Mouse (Mus musculus) thymus, postnatal 14 days (tissue): Measurements from ENCODE around the gene Abcc6.
A peak's percentile ranks its signal among the peaks of the same experiment; 100 is the strongest.

Experiments
- DNase-seq: peaks from one replicate; pipeline ENCODE4 v3.0.0; 2021

Gene Abcc6

DNA sequence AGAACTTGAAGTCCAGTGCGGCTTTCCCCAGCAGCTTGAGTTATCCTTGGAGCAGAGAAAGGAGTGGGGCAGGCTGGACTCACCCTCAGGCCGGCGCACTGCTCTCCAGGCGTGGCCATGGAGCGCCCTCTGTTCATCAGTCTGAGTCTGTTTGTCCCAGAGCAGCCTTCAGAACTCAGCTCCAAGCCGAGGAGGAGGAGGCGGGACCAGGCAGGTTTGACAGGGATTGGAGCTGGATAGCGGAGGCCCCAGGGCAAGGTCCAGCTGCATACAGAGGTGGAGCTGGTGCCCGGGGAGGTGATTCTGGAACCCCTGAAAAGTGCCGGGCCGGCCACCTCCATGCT, at the start of gene Abcc6:
Abcc6 (minus strand) TSS at position 158 of the 344 bp plus-strand sequence.
- DNase-seq = no peak

GRCm38 (mm10) chr7:46077675-46078074, 47.6 kb upstream of the Abcc6 start:
- no peak for DNase-seq

DNA sequence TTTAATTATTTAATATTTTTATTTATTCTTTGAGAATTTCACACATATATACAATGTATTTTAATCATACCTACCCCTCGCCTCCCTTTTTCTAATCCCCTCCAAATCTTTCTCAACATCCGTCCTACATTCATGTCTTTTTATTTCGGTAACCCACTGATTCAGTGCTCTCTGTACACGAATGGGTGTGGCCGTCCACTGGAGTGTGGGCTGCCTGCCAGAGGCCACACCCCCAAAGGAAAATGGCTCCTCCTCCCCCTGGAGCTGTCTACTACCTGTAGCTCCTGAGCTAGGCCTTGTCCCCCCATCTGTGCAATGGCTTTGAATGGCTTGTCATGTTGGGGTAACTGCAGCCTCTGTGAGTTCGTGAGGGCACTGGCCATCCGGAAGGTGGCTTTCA, 46.7 kb upstream of the Abcc6 start:
- no peak for DNase-seq

GRCm38 (mm10) chr7:46068831-46069230, 38.7 kb upstream of the Abcc6 start:
- no peak for DNase-seq

- no peak for DNase-seq
Observed at GRCm38 (mm10) chr7:46063296-46063695, 33.2 kb upstream of the Abcc6 start.

GRCm38 (mm10) chr7:46061614-46062013, 31.5 kb upstream of the Abcc6 start:
- no peak for DNase-seq

DNA sequence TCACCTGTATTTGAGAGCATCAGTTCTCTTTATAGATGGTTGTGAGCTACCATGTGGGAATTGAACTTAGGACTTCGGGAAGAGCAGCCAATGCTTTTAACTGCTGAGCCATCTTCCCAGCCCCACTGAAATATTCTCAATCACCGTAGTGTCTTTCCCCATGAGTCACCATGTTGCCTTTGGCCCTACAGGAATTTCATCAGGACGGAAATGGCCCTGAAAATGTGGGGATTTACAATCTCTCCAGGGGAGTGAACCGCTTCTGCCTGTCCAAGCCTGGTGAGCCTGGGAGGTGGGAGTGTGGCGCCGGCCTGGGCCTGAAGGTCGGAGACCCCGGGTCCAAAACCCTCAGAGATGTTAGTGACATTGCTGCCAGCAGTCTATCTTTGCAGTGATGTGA, 30.6 kb upstream of the Abcc6 start:
- DNase-seq = no peak

DNA sequence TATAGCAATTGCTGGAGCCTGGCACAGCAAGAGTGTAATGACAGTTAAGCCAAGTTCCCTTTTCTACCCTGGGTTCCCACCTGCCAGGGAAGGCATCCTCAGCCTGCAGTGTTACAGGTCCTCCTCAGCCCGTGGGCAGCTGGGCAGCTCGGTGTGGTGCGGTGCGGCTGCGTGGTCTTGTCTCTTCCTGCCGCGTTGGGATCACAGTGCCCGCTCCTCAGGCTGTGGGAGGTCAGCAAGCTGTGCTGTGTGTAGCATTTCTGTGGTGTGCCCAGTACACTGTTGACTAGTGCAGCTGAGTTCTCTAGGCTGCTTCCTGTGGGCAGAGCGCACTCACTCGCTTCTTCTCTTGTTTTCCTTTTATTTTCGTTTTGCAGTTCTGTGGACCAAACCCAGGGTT, 28.8 kb upstream of the Abcc6 start:
- DNase-seq = peak; percentile 42

DNA sequence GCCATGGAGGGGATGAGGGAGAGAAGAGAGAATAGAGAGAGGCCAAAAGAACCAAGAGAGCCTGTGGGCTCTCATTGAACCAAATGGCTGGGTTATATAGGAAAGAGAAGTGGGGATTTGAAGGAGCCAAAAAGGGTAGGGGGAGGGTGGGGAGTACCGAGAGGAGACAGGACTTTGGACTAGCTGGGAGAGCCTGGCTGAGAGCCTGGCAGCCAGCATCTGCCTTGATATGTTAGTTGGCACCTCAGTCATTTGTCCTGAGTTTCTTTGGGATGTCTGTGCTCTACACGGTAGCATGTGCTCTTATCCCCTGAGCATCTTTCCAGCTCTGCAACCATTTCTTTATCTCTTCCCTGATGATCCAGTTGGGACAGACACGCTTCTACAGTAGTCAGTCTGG, 23.5 kb upstream of the Abcc6 start:
- DNase-seq = no peak

- DNase-seq = peak; percentile 52
Observed at GRCm38 (mm10) chr7:46052161-46052821, 22.2 kb upstream of the Abcc6 start.

GRCm38 (mm10) chr7:46049981-46050380, 19.9 kb upstream of the Abcc6 start:
- no peak for DNase-seq

DNA sequence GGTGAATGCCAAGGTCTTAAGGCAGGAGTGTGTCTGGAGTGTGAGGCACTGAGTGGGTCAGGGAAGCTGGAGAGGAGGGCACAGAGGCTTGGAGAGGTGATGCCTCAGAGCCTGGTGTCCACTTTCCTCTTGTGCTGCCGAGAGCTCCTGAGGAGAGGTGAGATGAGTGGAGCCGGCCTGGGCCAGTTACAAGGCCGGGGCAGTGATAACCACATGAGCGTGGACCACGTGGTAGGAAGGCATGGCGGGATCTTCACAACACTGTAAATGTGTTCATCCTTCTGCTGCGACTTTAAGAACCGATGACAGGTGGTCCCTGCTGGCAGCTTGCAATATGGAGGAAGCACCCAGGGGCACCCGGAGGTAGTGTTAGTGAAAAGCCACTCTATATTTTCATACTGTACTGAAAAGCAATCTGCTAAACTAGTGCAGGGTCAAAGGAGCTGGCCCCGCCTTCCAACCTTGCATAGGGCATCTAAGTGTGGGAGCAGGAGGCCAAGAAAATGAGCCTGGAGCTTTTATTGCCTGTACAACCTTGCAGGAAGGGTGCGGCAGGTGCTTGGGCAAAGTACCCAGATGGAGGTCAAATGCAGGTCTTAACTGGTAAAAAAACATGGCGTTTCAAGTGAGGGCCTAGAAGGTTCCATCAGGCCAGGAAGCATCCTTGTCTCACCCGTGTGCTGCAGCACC, 17.9 kb upstream of the Abcc6 start:
- DNase-seq = no peak

DNA sequence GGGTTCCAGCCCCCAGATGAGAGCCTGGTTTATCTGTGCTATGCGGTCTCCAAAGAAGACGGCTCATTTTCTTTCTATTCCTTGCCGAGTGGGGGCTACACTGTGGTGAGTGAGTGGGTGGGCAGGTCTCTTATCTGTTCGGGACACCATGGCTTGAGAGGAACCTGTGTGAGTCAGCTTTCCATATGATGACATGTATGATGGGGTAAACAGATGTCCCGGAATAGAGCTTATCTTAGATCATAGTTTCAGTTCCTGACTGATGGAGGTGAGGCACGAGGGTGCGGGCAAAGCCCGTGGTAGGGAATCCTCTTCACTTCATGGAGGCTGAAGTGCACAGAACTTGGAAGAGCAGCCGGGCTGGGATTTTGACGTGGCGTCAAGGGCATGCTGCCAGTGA, 15.8 kb upstream of the Abcc6 start:
- DNase-seq = no peak

- no peak for DNase-seq
Observed at GRCm38 (mm10) chr7:46044106-46044505, 14.0 kb upstream of the Abcc6 start.

DNA sequence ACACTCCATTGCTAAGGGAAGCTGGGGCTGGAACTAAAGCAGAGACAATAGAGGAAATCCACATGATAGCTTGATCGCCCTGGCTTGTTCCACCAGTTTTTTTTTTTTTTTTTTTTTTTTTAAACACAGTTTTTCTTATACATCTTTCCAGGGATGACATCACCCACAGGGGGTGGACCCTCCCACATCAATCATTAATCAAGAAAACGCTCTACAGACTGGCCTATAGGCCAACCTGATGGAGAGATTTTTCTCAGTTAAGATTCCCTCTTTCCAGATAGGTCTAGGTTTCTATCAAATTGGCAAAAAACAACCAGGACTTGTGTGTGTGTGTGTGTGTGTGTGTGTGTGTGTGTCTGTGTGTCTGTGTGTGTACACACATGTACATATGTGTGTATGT, 9.8 kb upstream of the Abcc6 start:
- no peak for DNase-seq

DNA sequence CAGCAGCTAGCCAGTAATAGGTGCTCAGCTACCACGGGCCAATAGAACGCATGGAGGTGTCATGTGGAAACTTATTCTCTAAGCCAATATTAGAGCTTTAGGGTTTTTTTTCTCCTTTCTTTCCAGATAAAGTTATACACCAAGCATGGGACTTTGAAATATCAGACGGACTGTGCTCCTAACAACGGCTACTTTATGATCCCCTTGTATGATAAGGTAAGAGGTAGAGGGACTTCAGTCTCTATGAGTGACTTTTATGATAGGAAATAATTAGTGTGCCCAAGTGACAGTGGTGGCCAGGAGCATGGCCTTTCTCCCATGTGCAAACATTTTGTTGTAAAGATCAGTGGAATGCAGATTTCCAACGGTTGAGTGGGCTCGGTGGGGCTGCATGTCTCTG, 7.3 kb upstream of the Abcc6 start:
- no peak for DNase-seq

DNA sequence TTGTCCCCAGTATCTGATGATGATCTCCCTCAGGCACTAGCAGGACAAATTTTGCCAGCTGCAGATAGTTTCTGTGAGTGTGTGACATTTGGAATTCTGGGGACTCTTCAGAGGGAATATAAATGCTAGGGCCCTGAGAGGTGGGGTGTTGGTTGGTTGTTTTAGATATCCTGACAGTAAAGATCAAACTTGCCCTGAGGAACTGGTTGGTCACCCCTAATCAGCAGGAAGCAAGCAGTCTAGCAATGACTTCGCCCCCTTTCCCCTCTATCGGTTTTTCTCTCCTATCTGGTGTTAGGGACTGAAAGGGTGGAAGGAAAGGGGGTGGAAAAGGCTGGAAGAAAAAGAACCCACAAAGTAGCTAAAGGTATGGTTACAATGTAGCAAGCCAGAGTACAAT, 5.4 kb upstream of the Abcc6 start:
- DNase-seq = no peak

DNA sequence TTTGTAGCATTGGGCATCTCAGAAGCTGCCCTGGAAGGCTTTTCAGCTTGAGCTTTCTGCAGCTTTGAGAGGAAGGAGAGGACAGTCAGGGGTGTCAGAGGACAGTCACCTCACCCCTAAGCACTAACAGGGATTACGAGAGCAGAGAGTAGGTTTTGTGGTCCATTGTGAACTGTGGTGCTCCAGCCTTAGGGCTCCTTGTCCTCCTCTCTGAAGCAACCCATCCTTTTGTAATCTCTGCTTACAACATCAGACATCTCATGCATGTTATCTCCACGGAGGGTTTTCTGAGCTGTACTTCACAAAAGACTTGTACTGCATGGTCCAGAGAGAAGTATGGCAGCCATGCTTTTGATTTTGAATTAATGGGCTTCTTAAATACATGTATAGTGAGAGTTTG, 4.9 kb upstream of the Abcc6 start:
- no peak for DNase-seq

GRCm38 (mm10) chr7:46033870-46034337, 3.8 kb upstream of the Abcc6 start:
- no peak for DNase-seq

- DNase-seq = peak; percentile 98
Observed at GRCm38 (mm10) chr7:46033109-46033869, 3.2 kb upstream of the Abcc6 start, which contains the start of gene Nomo1. Gene Nomo1, plus strand, starts transcription at chr7:46033698.

DNA sequence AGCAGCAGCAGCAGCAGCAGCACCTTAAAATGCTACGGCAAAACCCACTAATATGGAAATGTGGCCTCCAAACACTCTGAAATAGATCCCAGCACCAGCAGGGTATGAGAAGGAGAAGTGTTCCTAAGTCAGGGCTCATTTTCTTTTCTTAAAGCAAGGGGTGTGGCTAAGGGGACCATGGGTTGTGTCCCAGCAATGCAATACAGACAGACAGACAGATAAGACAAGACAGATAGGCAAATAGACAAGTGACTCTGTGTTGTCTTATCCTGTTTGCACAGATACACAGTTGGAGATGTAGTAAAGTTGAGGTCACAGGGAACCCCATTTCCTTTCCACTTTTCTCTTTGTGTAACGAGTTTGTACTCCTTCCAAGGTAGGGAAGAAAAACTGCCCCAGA, 973 bp upstream of the Abcc6 start:
- DNase-seq = no peak

DNA sequence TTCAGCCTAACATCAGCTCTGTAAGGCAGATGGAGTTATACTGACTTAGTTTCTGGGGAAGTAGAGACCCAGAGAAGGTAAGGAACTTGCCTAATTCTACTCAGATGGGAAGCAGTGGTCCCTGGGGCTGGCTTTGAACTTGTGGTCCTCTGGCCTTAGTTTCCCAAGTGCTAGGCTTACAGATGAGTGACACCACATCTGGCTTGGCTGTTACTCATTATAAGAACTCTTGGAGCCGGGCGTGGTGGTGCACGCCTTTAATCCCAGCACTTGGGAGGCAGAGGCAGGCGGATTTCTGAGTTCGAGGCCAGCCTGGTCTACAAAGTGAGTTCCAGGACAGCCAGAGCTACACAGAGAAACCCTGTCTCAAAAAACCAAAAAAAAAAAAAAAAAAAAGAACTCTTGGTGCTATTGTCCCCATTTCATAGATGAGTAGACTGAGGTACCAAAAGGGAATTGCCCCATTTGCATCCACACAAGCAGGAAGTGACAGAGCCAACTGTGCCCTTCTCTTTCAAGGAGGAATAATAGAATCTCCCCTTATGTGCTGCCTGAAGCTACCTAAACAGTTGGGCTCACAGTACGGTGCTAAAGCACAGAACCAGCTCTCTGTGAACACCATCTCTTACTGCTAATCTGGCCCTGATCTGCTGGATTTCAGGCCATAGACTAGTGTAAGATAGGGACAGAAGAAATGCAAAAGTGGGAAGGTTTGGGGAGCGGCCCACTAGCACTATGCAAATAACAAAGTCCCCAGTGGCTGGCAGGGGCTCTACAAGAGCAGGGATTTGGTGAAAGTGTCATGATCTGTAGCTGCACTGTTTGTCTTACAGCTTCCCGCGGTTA, 580 bp downstream of the Abcc6 start:
- no peak for DNase-seq

- DNase-seq = no peak
Observed at GRCm38 (mm10) chr7:46028681-46029080, 1.4 kb downstream of the Abcc6 start.
